Mouse (Mus musculus) R1 (cell line): ENCODE measurements around the gene Banf2.

Source experiments
- DNase-seq: peaks from one replicate; pipeline ENCODE4 v3.0.0-alpha.2; 2018; ENCODE audit warnings: low read depth, low spot score

Banf2 gene

GRCm38 (mm10) chr2:144101463-144101961 lies 68.7 kb downstream of the Banf2 start:
- DNase-seq = no peak

- no peak for DNase-seq
Observed at GRCm38 (mm10) chr2:144107374-144107773, 74.5 kb downstream of the Banf2 start.

- DNase-seq = no peak
Observed at GRCm38 (mm10) chr2:144107810-144108209, 75.0 kb downstream of the Banf2 start.

- no peak for DNase-seq
Observed at GRCm38 (mm10) chr2:144108376-144108775, 75.5 kb downstream of the Banf2 start.

GRCm38 (mm10) chr2:144111966-144112365 lies 79.1 kb downstream of the Banf2 start:
- no peak for DNase-seq

- DNase-seq = no peak
Observed at GRCm38 (mm10) chr2:144112666-144113065, 79.8 kb downstream of the Banf2 start.

- no peak for DNase-seq
Observed at GRCm38 (mm10) chr2:144118061-144118460, 85.2 kb downstream of the Banf2 start.

- DNase-seq = no peak
Observed at GRCm38 (mm10) chr2:144120186-144120823, 87.4 kb downstream of the Banf2 start.

GRCm38 (mm10) chr2:144122068-144122467 lies 89.2 kb downstream of the Banf2 start:
- no peak for DNase-seq
